Mouse (Mus musculus) v-Abl transformed pro-B cells (cell line): ENCODE measurements around the gene Tnf.

ENCODE experiments used
- in situ Hi-C, 2 experiments: fragments of 400-800 bp; cut with MboI; formaldehyde crosslinking; loops; one replicate each; pipeline ENCODE4 v1.15.1; 2025; ENCODE audit not compliant: unreplicated experiment in 2 of 2

Tnf gene

GRCm38 (mm10) chr17:35158850-35159593 lies 42.8 kb downstream of the Tnf start:
- in situ Hi-C loops: no loop called here

DNA sequence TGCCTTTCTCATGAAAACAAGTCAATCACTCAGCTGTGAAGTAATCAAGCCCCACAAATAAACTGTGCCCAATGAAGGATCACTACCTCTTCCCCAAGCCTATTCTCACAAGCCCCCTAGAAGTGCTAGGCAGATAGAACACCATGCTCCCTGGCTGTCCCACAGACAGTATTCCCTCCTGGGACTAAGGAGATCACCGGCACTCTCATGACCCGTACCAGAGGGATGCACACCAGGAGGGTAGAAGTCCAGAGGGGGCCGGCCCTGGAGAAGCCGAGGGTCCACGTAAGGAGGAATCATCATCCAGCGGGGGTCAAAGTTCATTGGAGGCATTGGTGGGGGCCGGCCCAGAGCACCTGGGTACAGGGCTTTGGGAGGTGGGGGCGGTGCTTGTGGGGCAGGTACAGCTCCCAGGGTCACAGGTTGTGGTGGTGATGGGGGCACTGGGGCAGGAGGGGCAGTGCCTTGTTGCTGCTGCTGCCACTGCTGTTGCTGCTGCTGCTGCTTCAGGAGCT lies 44.1 kb downstream of the Tnf start:
- in situ Hi-C loops: no loop called here

GRCm38 (mm10) chr17:35157254-35157653 lies 44.6 kb downstream of the Tnf start:
- in situ Hi-C loops: no loop called here

DNA sequence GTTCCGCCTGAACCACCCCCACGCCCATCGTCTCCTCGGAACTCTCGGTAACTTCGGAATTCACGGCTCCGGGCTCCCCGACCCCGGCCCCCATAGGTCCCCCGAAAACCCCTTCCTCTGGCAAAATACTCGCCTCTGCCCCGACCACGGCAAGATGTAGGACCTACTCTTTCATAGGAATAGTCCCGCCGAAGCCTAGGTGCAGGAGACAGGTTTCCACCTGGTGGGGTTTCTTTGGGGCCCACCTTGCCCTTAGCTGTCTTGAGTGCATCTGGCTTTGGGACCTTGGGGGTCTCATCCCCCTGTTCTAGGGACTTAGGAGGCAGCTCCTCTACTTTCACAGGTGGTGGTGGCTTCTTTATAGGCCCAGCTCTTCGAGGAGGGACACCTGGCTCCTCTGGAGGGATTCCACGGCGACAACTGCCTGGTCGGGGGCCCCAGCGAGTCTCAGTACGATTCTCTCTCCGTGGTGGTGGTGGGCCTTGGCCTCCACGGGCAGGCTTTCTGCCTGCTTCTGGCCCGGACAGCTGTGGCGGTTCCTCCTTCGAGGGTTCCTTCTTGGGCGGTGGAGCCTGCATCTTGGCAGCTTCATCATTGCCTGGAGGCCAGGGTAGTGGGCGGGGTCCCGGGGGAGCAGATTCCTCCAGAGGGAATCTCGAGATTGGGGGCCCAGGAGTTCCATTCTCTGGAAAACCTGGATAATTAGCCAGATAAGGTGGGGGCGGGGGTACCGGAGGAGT lies 45.2 kb downstream of the Tnf start:
- in situ Hi-C loops: no loop called here

- in situ Hi-C loops: no loop called here
These were observed 46.4 kb downstream of the Tnf start for GRCm38 (mm10) chr17:35155451-35155850.

GRCm38 (mm10) chr17:35154616-35155015 lies 47.2 kb downstream of the Tnf start:
- in situ Hi-C loops: no loop called here

DNA sequence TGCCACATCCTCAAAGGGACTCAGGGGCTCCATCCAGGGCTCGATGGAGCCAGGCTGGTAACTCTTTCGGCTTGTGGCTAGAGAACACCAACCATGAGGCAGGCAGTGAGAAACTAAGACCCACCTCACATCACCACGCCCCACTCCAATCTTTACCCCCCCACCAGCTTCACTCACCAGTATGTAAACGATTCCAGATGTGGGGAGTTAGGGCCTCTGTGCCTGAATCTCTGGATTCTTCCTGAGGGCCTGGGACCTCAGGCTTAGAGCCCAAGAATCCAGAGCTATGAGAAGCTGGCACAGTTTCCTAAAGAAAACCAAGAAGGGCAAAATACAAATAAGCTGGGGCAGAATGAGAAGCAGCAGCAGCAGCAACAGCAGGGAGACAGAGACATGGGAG lies 47.9 kb downstream of the Tnf start:
- in situ Hi-C loops: no loop called here

- in situ Hi-C loops: no loop called here
These were observed 48.7 kb downstream of the Tnf start for GRCm38 (mm10) chr17:35153077-35153476.

- in situ Hi-C loops: no loop called here
These were observed 49.7 kb downstream of the Tnf start for GRCm38 (mm10) chr17:35152121-35152520.
